Mouse (Mus musculus): Measurements from ENCODE around the gene Foxk1.

The Foxk1 gene

GRCm38 (mm10) chr5:142440451-142441147 is 39.3 kb downstream of the Foxk1 start:
- in situ Hi-C loops (cut with MboI, MseI) = loop anchor here (5.0 to 10.0 kb wide), 2 partner anchors 33 to 76 kb away; no protein-coding TSS in a partner anchor

GRCm38 (mm10) chr5:142441332-142442044 is 40.2 kb downstream of the Foxk1 start:
- in situ Hi-C loops (cut with MboI, MseI) = loop anchor here (5.0 to 10.0 kb wide), 2 partner anchors 34 to 77 kb away; no protein-coding TSS in a partner anchor

DNA sequence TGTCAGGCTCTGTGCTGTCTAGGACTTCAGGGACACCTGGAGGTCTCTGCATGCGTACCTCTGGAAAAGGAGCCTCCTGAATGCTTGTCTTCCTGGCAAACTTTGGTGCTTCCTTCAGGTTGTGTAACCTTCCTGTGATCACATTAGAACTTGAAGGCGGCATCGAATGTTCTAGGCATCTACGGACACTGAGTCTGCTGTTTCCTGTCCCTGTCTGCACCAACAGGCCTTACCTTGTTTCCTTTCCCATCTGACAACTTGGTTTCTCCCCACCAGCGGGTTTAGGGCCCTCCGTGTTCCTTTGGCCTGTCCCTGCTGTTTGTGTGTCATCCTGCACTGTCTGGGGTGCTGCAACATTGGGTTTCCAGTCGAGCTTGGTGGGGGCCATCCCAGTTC is 40.7 kb downstream of the Foxk1 start:
- in situ Hi-C loops (cut with MboI, MseI) = loop anchor here (5.0 to 10.0 kb wide), 2 partner anchors 35 to 77 kb away; no protein-coding TSS in a partner anchor

- in situ Hi-C loops (cut with MboI, MseI) = loop anchor here (5.0 to 10.0 kb wide), 2 partner anchors 36 to 79 kb away; no protein-coding TSS in a partner anchor
These were observed 42.2 kb downstream of the Foxk1 start for GRCm38 (mm10) chr5:142443514-142443913.

- in situ Hi-C loops (cut with MboI, MseI) = loop anchor here (5.0 to 10.0 kb wide), 2 partner anchors 37 to 79 kb away; no protein-coding TSS in a partner anchor
These were observed 42.7 kb downstream of the Foxk1 start for GRCm38 (mm10) chr5:142443994-142444393.

DNA sequence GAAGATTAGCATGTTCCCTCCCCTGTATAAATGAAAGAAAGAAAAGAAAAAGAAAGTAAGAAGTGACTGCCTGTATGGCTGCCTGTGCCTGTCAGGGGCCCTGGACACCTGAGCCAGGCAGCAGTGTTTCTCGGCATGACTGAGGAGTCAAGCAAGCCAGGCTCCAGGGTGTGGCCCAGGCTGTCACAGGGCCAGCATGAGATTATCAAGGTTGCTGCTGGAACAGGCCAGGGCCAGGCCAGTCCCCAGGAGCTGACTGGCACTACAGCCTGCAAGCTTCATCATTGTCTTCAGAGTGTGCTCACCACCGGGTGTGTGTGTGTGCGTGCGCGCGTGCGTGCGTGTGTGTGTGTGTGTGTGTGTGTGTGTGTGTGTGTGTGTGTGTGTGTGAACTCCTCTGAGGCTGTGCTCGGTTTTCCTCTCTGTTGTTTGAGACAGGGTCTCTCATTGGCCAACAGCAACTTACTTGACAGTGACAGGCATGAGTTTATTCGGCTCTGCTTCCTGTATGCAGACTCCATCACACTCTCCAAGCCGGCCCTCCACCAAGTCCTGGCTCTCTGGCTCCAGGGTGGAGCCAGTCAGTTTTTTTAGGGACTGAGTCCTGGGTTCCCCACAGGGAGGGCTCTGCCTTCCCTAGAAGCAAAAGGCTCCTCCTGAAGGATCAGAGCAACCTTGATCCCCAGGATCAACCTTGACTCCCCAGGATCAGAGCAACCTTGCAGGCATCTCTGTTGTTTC is 43.7 kb downstream of the Foxk1 start:
- in situ Hi-C loops (cut with MboI, MseI) = loop anchor here (5.0 to 10.0 kb wide), 3 partner anchors 38 to 80 kb away; no protein-coding TSS in a partner anchor

DNA sequence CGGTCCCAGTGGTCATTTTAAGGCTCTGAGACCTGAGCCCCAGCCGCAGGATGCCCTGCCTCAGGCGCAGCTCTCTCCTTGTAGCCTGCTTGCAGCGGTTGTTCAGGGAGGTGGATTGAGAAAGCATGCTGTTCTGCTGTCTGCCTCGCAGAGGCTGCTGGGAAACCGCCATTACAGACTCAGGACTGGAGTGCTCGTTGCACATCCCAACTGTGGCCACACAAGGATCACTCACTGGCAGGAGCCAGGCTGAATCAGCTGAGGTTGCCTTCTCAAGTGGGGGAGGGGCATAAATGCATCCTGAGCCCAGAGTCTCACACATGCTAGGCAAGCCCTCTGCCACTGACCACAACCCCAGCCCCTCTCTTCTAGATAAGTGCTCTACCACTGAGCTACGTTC is 44.4 kb downstream of the Foxk1 start:
- in situ Hi-C loops (cut with MboI, MseI) = loop anchor here (5.0 to 10.0 kb wide), 2 partner anchors 78 to 81 kb away; no protein-coding TSS in a partner anchor

DNA sequence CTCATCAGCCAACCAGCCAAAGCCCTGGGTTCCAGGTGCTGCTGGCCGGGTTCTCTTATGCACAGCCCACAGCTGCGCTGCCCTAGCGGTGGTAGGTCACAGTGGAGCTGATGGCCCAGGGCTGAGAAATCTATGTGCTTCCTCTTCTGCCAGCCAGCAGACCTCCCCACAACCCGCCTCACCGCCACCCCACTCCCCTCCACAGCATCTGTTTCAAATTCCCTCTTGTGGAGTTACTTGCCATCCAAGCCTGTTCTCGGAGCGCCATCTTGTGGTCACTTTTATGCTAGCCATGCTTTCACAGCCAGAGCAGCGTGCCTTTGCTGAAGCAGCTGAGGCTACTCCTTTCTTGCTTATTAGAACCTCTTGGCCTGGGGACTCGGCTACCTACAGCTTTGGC is 46.8 kb downstream of the Foxk1 start:
- in situ Hi-C loops (cut with MboI, MseI) = loop anchor here (5.0 to 10.0 kb wide), 2 partner anchors 81 to 83 kb away; no protein-coding TSS in a partner anchor

DNA sequence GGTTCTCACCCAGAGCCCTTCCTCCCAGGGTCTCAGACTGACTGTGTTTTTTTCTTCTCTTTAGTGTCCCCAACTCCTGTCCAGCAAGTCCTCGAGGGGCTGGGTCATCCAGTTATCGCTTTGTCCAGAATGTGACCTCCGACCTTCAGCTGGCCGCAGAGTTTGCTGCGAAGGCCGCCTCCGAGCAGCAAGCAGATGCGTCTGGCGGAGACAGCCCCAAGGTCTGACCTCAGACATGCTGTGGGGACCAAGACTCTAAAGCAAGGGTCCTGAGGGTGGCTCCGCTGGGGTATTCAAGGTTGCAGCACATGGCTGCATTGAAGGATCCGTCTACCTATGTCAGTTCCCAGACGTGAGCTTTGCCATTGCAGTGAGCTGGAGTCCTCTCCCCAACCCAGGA is 47.3 kb downstream of the Foxk1 start:
- in situ Hi-C loops (cut with MboI, MseI) = loop anchor here (5.0 to 10.0 kb wide), 2 partner anchors 81 to 84 kb away; no protein-coding TSS in a partner anchor

DNA sequence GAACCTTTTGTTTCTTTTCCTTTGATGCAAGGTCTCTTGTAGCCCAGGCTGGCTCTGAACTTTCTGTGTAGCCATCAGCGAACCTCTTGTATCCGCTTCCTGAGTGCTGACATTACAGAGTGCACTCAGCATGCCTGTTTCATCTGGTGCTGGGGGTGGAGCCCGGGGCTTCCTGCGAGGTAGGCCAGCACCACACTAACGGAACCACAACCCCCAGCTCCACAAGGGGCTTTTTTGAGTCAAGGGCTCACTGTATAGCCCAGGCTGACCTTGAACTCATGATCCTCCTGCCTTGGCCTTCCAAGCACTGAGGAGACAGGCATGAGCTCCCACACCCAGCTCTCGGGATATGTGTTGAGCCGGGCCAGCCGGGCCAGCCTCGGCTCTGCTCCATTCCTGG is 49.5 kb downstream of the Foxk1 start:
- in situ Hi-C loops (cut with MboI, MseI) = no loop called here

- in situ Hi-C loops (cut with MboI, MseI) = no loop called here
These were observed 50.5 kb downstream of the Foxk1 start for GRCm38 (mm10) chr5:142451759-142452158.

DNA sequence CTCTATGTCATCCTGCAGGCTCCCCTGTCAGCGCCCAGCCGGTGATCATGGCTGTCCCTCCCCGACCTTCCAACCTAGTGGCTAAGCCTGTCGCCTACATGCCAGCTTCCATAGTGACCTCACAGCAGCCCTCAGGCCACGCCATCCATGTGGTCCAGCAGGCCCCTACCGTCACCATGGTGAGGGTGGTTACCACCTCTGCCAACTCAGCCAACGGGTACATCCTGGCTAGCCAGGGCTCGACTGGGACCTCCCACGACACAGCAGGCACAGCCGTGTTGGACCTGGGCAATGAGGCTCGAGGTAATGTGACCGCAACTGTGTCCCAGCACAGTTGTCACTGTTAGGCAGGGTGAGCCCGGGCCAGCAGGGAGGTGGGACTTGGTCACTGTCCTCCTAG is 52.4 kb downstream of the Foxk1 start:
- in situ Hi-C loops (cut with MboI, MseI) = no loop called here

GRCm38 (mm10) chr5:142456318-142456717 is 55.0 kb downstream of the Foxk1 start:
- in situ Hi-C loops (cut with MboI, MseI) = no loop called here

- in situ Hi-C loops (cut with MboI, MseI) = no loop called here
These were observed 56.0 kb downstream of the Foxk1 start for GRCm38 (mm10) chr5:142457345-142457744.

- in situ Hi-C loops (cut with MboI, MseI) = no loop called here
These were observed 57.7 kb downstream of the Foxk1 start for GRCm38 (mm10) chr5:142458791-142459557.

- in situ Hi-C loops (cut with MboI, MseI) = no loop called here
These were observed 58.5 kb downstream of the Foxk1 start for GRCm38 (mm10) chr5:142459834-142460233.

- in situ Hi-C loops (cut with MboI, MseI) = no loop called here
These were observed 60.8 kb downstream of the Foxk1 start for GRCm38 (mm10) chr5:142461942-142462640.

DNA sequence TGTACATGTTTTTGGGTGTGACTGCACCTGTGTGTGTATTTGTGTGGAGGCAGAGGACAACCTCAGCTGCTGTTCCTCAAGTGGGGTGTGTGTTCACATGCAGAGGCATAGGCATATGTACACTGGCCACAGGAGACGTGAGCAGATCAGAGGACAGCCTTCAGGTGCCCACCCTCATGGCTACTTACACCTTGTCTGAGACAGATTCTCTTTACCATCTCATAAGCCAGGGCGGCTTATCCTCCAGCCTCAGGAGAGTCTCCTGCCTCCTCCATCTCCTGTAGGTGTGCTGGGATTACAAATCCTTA is 61.3 kb downstream of the Foxk1 start:
- in situ Hi-C loops (cut with MboI, MseI) = no loop called here

- in situ Hi-C loops (cut with MboI, MseI) = no loop called here
These were observed 61.7 kb downstream of the Foxk1 start for GRCm38 (mm10) chr5:142463011-142463410.
